Mouse (Mus musculus) stomach, embryonic 16.5 days (tissue): ENCODE measurements around the gene Arhgap29. TPM values are rescaled to one million over a fixed set of nuclear protein-coding genes. Genes with fewer than 3 reads are reported as not detected.

Experiments used
- ATAC-seq: fragments of 200-750 bp; cut with Nextera tagmentation; 2 replicates; pipeline ENCODE4 v1.8.0; 2017; ENCODE audit warnings: moderate number of reproducible peaks, moderate TSS enrichment; ENCODE audit not compliant: insufficient read depth, low FRiP score
- H3K27ac ChIP-seq: fragments of 300-500 bp; sonication (generic); 2 replicates; pipeline ENCODE4 v1.5.1; 2014; ENCODE audit warnings: low read length
- H3K27me3 ChIP-seq: fragments of 300-500 bp; sonication (generic); 2 replicates; pipeline ENCODE4 v1.6.1; 2014; ENCODE audit warnings: low read length, control low read depth, mixed read lengths; ENCODE audit not compliant: control insufficient read depth, insufficient read depth
- H3K36me3 ChIP-seq: fragments of 300-500 bp; sonication (generic); 2 replicates; pipeline ENCODE4 v1.6.1; 2014; ENCODE audit warnings: low read length; ENCODE audit not compliant: control insufficient read depth, insufficient read depth
- H3K4me1 ChIP-seq: fragments of 300-500 bp; sonication (generic); 2 replicates; pipeline ENCODE4 v1.6.1; 2014; ENCODE audit warnings: low read length, control low read depth, mixed read lengths; ENCODE audit not compliant: control insufficient read depth, insufficient read depth
- H3K4me2 ChIP-seq: fragments of 300-500 bp; sonication (generic); 2 replicates; pipeline ENCODE4 v1.6.1; 2014; ENCODE audit warnings: low read depth, low read length, mixed read lengths
- H3K4me3 ChIP-seq: fragments of 300-500 bp; sonication (generic); replicated peaks from 2 replicates; pipeline ENCODE4 v1.5.1; 2014; ENCODE audit warnings: mild to moderate bottlenecking, low read length
- H3K9ac ChIP-seq: fragments of 300-500 bp; sonication (generic); 2 replicates; pipeline ENCODE4 v1.6.1; 2014; ENCODE audit warnings: low read length
- H3K9me3 ChIP-seq: fragments of 300-500 bp; sonication (generic); replicated peaks from 2 replicates; pipeline ENCODE4 v1.6.1; 2016; ENCODE audit warnings: low read length, control low read depth; ENCODE audit not compliant: control insufficient read depth
- WGBS: fragments of 180-500 bp; shearing (Covaris S2); extraction: QIAGEN DNeasy Blood & Tissue Kit; methylation state at CpG from one replicate; pipeline ENCODE4 v1.1.7; 2014; 5-methylcytosine and 5-hydroxymethylcytosine counted together
- polyA plus RNA-seq: library from polyadenylated mRNA; unstranded; fragments of >200 nt; fragmentation: Nextera tagmentation; extraction: Ambion mirVana; gene quantifications from 2 replicates; pipeline ENCODE4 v1.2.1, GENCODE M21; 2015

Arhgap29 gene
- polyA plus RNA-seq, 1 experiment from 2014 or later: 50.7 TPM

- no peaks in the 10 kb centered on the region for H3K9me3 ChIP-seq
- peaks cover 9% of the 10 kb centered on the region; the same call in 1 of the 2 replicates for H3K4me1 ChIP-seq
- WGBS: 38% methylated on average over 3 of the region's 3 CpGs
- H3K4me2 ChIP-seq: no peak overlapping the region
- ATAC-seq: no peak
- no peaks in the 10 kb centered on the region for H3K27me3 ChIP-seq
- no peaks in the 10 kb centered on the region for H3K36me3 ChIP-seq
- H3K27ac ChIP-seq: no peak overlapping the region
- H3K9ac ChIP-seq: no peak overlapping the region
- H3K4me3 ChIP-seq: no peak overlapping the region
Observed at GRCm38 (mm10) chr3:122035092-122035491, 82.8 kb downstream of the Arhgap29 start.

DNA sequence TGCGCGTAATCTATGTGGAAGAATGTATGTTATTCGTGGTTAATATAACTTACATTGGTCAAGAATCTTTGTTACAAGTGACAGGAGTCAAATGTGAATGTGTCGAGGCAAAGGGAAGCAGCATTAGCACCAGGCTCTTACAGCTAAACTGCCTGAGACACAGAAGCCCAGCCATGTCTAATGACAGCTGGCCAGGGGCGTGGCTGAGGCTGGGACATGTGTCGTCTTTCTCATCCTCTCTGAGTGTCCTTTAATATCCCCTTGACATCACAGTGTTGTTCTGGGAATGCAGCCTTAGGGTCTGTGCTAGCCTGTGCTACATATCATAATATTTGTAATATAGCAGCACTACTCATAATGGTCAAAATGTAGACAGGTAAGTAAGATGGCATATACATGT, 88.2 kb downstream of the Arhgap29 start:
- H3K4me2 ChIP-seq: no peak overlapping the region
- no peak overlapping the region for H3K27ac ChIP-seq
- no peaks in the 10 kb centered on the region for H3K27me3 ChIP-seq
- no peak overlapping the region for H3K4me3 ChIP-seq
- 75% methylated on average over 6 of the region's 6 CpGs for WGBS
- ATAC-seq: no peak
- no peaks in the 10 kb centered on the region for H3K36me3 ChIP-seq
- H3K9me3 ChIP-seq: no peaks in the 10 kb centered on the region
- H3K9ac ChIP-seq: no peak overlapping the region
- H3K4me1 ChIP-seq: peaks cover 10% of the 10 kb centered on the region

DNA sequence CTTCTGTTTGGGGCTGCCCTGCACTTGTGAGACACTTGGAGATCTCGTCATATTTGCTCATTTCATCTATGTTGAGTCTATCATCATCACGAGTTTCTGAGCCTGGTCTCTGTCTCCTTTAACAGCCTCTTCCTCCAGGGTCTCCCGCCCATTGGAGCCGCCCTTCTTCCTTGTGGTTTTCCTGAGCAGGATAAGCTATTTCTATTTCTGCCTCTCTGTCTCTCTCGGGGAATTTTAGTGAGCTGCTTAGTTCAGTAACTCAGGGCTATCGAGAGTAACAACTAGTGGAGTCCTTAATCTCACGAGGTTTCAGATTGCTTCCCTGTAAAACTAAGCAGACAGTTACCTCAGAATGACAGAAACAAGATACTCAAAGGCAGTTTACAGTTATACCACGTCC, 90.8 kb downstream of the Arhgap29 start:
- Histone ChIP-seq H3K9ac (0 out of 2 replicates have a peak overlapping the region, but pooled peaks have one; percentile 35), H3K27me3 (no peaks in the 10 kb centered on the region), H3K4me3 (no peak overlapping the region), H3K4me2 (peak overlapping the region; percentile 29; the same call in 1 of the 2 replicates), H3K27ac (no peak overlapping the region; the same call in 1 of the 2 replicates), H3K9me3 (no peaks in the 10 kb centered on the region), H3K36me3 (no peaks in the 10 kb centered on the region), H3K4me1 (peaks cover 25% of the 10 kb centered on the region)
- WGBS: 21% methylated on average over 8 of the region's 8 CpGs
- ATAC-seq: no peak

DNA sequence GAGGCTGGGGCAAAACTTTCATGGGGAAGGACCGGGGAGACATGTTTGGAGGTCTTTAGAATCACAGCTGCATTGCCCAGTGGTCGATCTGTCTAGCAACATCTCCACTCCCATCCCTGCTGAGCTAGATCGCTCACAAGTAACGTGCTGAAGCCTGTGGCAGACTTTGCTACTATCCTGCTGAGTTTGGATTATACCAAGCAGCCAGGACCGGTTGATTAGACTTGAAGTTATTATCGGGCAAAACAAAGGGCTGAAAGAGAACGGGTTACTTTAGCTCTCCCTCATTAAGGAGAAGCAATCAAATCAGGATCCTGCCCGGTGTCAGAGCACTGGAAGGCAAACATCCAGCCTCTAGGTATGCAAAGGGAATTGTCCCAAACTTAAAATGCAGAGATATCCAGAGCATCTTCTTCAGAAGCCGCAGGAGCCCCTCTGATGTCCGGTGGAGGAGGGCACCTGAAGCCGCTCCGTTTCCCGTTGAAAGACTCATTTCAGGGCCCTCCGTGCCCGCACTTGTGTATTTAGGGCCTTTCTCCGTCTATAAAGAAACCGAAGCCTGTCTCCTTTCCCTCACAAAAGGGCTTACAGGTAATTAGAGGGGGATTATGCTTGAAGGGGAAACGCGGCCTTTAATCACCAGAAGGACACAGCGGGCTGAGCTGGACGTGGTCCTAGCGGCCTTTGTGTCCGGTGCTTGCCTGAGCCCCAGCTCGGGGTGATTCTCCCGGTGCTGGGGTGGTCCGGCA, 91.6 kb downstream of the Arhgap29 start, which contains the start of gene Abca4:
Gene Abca4, plus strand, starts transcription at position 645 of the 749 bp plus-strand sequence.
- H3K4me1 ChIP-seq: peaks cover 34% of the 10 kb centered on the region
- H3K27me3 ChIP-seq: no peaks in the 10 kb centered on the region
- ATAC-seq: no peak
- no peak within 1 kb of the TSS for H3K4me3 ChIP-seq
- 33% methylated on average over 26 of the region's 26 CpGs for WGBS
- 0 out of 2 replicates have a peak within 1 kb of the TSS, but pooled peaks have one; percentile 35 for H3K9ac ChIP-seq
- H3K9me3 ChIP-seq: no peaks in the 10 kb centered on the region
- H3K36me3 ChIP-seq: no peaks in the 10 kb centered on the region
- no peak within 1 kb of the TSS for H3K27ac ChIP-seq
- H3K4me2 ChIP-seq: peak within 1 kb of the TSS; percentile 29; the same call in 1 of the 2 replicates

DNA sequence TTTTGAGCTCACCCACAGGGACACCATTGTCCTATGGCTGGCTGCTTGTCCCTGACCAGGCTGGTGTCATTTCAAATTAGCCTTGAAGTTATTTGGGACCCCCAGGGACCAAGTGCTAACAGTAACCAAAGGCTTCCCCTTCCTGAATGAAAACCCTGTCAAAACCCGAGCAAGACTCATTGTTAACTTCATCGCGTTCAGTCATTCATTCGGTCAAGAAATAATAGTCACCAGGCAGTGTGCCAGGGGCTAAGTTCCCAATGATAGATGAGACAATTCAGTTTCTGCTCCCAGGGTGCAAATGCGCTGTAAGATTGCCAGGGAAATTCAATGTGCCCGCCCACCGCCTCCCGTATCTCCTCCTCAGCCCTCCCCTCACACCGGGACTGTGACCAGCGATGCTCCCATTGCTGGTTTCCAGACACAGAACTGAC, 93.9 kb downstream of the Arhgap29 start:
- Histone ChIP-seq H3K4me1 (peaks cover 37% of the 10 kb centered on the region), H3K4me3 (no peak overlapping the region), H3K4me2 (no peak overlapping the region), H3K9ac (no peak overlapping the region), H3K27ac (no peak overlapping the region), H3K9me3 (no peaks in the 10 kb centered on the region), H3K36me3 (no peaks in the 10 kb centered on the region), H3K27me3 (no peaks in the 10 kb centered on the region)
- 36% methylated on average over 10 of the region's 10 CpGs for WGBS
- no peak for ATAC-seq

DNA sequence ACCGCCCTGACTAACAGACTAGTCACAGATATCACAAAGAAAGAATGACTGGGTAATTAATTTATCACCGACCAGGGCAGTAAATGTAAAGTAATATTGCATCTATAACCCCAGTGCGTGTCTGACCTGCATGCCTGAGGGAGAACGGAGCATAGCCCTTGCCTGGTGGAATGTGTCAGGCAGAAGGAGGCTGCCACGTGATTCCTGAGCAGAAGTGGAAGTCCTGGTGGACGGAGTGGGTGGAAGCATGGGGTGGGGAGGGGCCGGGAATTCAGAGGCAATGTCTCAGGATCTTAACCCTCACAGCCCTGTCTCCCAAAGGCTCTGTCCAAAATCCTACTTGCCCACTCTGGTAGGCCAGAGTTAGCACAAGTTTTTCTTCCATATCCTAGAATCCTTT, 95.1 kb downstream of the Arhgap29 start:
- H3K4me1 ChIP-seq: peaks cover 37% of the 10 kb centered on the region
- no peaks in the 10 kb centered on the region for H3K27me3 ChIP-seq
- peak; percentile 48; the same call in 1 of the 2 replicates for ATAC-seq
- WGBS: 34% methylated on average over 7 of the region's 7 CpGs
- no peak overlapping the region for H3K4me2 ChIP-seq
- H3K36me3 ChIP-seq: no peaks in the 10 kb centered on the region
- no peaks in the 10 kb centered on the region for H3K9me3 ChIP-seq
- H3K9ac ChIP-seq: no peak overlapping the region
- no peak overlapping the region for H3K4me3 ChIP-seq
- peak overlapping the region; percentile 57 for H3K27ac ChIP-seq

GRCm38 (mm10) chr3:122047921-122048861, 95.8 kb downstream of the Arhgap29 start:
- peak; percentile 45 for ATAC-seq
- 21% methylated on average over 17 of the region's 17 CpGs for WGBS
- peaks cover 37% of the 10 kb centered on the region for H3K4me1 ChIP-seq

DNA sequence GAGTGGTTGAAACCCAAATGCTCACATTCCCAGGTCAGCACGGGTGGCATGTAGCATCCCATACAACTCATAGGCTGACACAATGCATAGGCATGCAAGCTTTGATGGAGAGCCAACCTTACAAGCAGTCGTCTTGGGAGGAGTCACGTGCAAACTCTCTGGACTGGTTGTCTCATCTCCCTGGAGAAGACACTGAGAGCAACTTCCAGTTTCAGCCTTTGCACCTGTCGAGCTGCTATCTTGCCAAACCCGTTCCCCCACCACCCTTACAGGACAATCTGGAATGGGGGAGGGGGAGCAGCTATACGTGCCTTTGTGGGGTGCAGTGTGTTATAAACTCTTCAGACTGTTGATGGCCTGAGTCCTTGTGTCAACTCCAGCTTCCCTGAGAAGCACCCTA, 96.8 kb downstream of the Arhgap29 start:
- no peaks in the 10 kb centered on the region for H3K27me3 ChIP-seq
- peaks cover 30% of the 10 kb centered on the region for H3K4me1 ChIP-seq
- WGBS: 47% methylated on average over 6 of the region's 6 CpGs
- no peaks in the 10 kb centered on the region for H3K36me3 ChIP-seq
- no peak overlapping the region for H3K4me3 ChIP-seq
- no peak overlapping the region for H3K4me2 ChIP-seq
- no peak for ATAC-seq
- peak overlapping the region; percentile 57; the same call in 1 of the 2 replicates for H3K27ac ChIP-seq
- no peak overlapping the region for H3K9ac ChIP-seq
- no peaks in the 10 kb centered on the region for H3K9me3 ChIP-seq

More at GRCm38 (mm10) chr3:122047921-122048861, 95.8 kb downstream of the Arhgap29 start:
- no peak overlapping the region for H3K4me3 ChIP-seq
- H3K27ac ChIP-seq: peak overlapping the region; percentile 57
- H3K27me3 ChIP-seq: no peaks in the 10 kb centered on the region
- 0 out of 2 replicates have a peak overlapping the region, but pooled peaks have one; percentile 12 for H3K4me2 ChIP-seq
- H3K9ac ChIP-seq: peak overlapping the region; percentile 55
- H3K9me3 ChIP-seq: no peaks in the 10 kb centered on the region
- no peaks in the 10 kb centered on the region for H3K36me3 ChIP-seq
